Mouse (Mus musculus) spleen, adult 2 months (tissue): ENCODE measurements at regions not wholly inside any gene's neighbourhood (a gene's known extent, or its start where the extent isn't known, plus 50 kb on each side); places are given as distances from the start of the nearest gene placed in this dataset.

Source experiments
- DNase-seq, 2 experiments: peaks; one replicate each; pipeline versions ENCODE4 v3.0.0 to v3.0.0-alpha.2; 2012 to 2021; ENCODE audit warnings: low spot score in 2 of 2, low read depth in 1 of 2
- H3K27ac ChIP-seq: fragments of 200-500 bp; 2 replicates; pipeline ENCODE4 v1.5.1; 2012; ENCODE audit warnings: low read length, inconsistent platforms; ENCODE audit not compliant: insufficient read depth
- H3K27me3 ChIP-seq: fragments of 200-500 bp; 2 replicates; pipeline ENCODE4 v1.6.1; 2012; ENCODE audit warnings: mild to moderate bottlenecking, moderate library complexity, low read length, inconsistent platforms; ENCODE audit not compliant: control insufficient read depth, insufficient read depth
- H3K36me3 ChIP-seq: fragments of 200-500 bp; 2 replicates; pipeline ENCODE4 v1.6.1; 2012; ENCODE audit warnings: mild to moderate bottlenecking, low read length, inconsistent platforms; ENCODE audit not compliant: control insufficient read depth, insufficient read depth
- H3K4me1 ChIP-seq: fragments of 200-500 bp; 2 replicates; pipeline ENCODE4 v1.6.1; 2011; ENCODE audit warnings: inconsistent platforms; ENCODE audit not compliant: control insufficient read depth, insufficient read depth, insufficient read length
- H3K4me3 ChIP-seq: fragments of 200-500 bp; 2 replicates; pipeline ENCODE4 v1.5.1; 2011; ENCODE audit warnings: mild to moderate bottlenecking, inconsistent platforms; ENCODE audit not compliant: insufficient read depth, insufficient read length; ENCODE audit errors: extremely low read depth
- CTCF ChIP-seq: fragments of 200-500 bp; IDR thresholded peaks from 2 replicates; pipeline ENCODE4 v1.5.1; 2011; ENCODE audit warnings: mild to moderate bottlenecking, inconsistent platforms; ENCODE audit not compliant: insufficient read depth, insufficient read length, insufficient replicate concordance; ENCODE audit errors: extremely low read depth
- POLR2A ChIP-seq: fragments of 200-500 bp; IDR thresholded peaks from 2 replicates; pipeline ENCODE4 v1.6.1; 2011; ENCODE audit warnings: low read depth, low read length, inconsistent platforms
- WGBS: fragments of 180-500 bp; shearing (Covaris S2); methylation state at CpG from one replicate; pipeline ENCODE4 v1.1.7; 2018; 5-methylcytosine and 5-hydroxymethylcytosine counted together

DNA sequence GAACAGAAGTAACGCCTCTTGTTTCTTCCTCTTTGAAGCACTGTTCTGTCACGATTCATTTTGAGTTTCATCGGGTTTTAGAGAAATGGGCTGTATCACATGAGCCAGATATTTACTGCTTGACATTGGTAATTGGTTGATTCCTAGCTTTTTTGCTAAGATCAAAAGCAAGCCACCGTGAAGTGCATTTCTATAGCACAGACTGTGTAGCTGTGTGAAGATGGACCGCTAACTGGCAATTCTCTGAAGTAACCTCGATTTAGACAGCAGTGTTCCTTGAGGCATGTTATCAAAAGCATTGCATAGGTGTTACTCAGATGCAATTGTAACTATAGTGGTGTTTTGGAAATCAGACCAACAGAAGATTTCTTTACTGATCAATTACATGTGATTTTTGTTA, 64.1 kb upstream of the C1qtnf3 start:
- Histone ChIP-seq H3K27me3 (no peaks in the 10 kb centered on the region), H3K27ac (no peak overlapping the region), H3K4me3 (no peak overlapping the region), H3K36me3 (no peaks in the 10 kb centered on the region), H3K4me1 (no peaks in the 10 kb centered on the region)
- no peak for DNase-seq
- 93% methylated on average over 6 of the region's 6 CpGs for WGBS
- TF ChIP-seq CTCF, result no peak
- TF ChIP-seq POLR2A, result no peak

DNA sequence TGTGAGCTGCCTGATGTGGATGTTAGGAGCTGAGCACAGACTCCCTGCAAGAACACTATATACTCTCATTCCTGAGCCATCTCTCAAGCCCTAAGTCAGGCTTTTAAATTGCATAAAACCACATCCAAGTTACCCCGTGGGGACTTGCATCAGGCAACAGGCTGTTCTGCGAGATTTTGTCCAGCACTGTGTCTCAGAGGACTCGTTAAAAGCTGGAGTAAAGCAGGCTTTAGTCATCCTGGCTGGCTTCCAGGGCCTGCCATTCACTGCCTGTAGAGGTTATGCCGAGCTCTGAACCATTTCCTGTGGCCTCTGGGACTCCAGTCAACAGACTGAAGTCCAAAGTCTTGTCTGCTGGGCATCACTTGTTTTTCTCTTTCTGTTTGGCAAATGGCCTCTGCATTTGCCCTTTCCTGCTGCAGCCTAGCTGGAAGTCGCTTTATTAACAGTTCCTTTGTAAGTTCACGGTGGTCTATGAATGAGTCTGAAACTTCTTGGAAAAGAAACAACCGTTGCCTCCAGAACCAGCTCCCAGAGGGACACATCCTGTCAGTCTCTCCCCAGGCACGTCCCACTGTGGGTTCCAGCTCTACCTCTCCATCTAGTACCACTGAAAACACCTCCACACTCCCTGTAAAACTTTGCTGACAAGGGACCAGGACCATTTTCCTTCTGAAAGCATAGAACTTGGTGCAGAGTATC, 61.8 kb upstream of the C1qtnf3 start:
- H3K36me3 ChIP-seq, result no peaks in the 10 kb centered on the region
- no peak overlapping the region for H3K27ac ChIP-seq
- no peak overlapping the region for H3K4me3 ChIP-seq
- no peak for DNase-seq
- WGBS, result 22% methylated on average over 8 of the region's 8 CpGs
- no peak for TF ChIP-seq CTCF
- no peak for TF ChIP-seq POLR2A
- no peaks in the 10 kb centered on the region for H3K27me3 ChIP-seq
- H3K4me1 ChIP-seq, result no peaks in the 10 kb centered on the region

DNA sequence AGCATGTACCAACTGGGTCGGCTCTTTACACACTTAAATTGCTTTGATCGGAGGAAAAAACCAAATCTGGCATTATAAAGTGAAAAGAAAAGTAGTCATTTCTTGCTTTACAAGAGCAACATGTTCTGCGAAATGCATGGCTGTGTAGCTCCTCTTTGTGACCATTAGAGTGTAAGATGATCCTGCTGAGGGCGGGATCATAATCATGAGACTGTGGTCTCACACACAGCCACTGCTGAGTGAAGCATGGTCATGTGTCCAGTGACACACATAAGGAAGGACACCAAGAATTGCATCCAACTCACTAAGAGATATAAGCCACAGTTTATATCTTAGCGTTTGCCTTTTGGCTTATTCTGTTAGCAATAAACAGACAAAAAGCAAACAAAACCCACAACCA, 53.8 kb upstream of the C1qtnf3 start:
- Histone ChIP-seq H3K4me1 (no peaks in the 10 kb centered on the region), H3K27me3 (no peaks in the 10 kb centered on the region), H3K36me3 (no peaks in the 10 kb centered on the region), H3K27ac (no peak overlapping the region), H3K4me3 (no peak overlapping the region)
- no peak for TF ChIP-seq CTCF
- TF ChIP-seq POLR2A, result no peak
- 86% methylated on average over 5 of the region's 5 CpGs for WGBS
- DNase-seq, result no peak

DNA sequence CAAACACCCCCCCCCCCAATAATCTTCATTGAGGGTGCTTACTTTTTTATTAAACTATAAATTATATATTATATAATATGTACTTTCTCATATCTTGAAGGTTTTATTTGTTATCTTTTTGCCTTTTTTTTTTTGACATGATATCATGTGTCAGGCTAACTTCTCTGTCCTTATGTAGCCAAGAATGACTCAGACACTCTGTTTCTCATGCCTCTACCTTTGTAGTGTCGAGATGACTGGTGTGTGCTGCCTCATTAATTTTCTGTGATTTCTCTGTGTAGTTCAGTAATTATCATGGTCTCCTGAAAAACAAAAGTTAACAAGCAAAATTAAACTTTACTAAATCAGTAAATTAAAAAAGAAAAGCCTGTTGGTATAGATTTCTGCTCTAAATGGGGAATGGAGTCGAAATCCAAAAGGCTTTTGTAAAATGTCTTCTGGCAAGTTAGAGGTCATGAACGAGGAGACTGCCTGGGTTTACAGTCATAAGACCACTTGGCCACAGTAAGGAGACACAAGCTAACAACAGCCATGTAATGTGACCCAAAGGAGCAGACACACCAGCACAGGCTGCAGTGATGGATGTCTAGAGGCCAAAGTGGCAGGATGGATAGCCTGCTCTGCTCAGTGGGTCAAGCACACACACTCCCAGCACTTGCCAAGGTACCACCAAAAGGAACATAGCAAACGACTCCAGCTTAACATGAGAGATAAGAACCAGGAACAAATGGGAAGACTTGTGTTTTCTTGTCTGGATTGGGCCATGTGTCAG, 53.2 kb upstream of the C1qtnf3 start:
- no peak for TF ChIP-seq POLR2A
- no peak for TF ChIP-seq CTCF
- DNase-seq, result no peak
- WGBS, result 78% methylated on average over 4 of the region's 4 CpGs
- H3K4me3 ChIP-seq, result no peak overlapping the region
- H3K27ac ChIP-seq, result no peak overlapping the region
- no peaks in the 10 kb centered on the region for H3K36me3 ChIP-seq
- no peaks in the 10 kb centered on the region for H3K4me1 ChIP-seq
- H3K27me3 ChIP-seq, result no peaks in the 10 kb centered on the region

DNA sequence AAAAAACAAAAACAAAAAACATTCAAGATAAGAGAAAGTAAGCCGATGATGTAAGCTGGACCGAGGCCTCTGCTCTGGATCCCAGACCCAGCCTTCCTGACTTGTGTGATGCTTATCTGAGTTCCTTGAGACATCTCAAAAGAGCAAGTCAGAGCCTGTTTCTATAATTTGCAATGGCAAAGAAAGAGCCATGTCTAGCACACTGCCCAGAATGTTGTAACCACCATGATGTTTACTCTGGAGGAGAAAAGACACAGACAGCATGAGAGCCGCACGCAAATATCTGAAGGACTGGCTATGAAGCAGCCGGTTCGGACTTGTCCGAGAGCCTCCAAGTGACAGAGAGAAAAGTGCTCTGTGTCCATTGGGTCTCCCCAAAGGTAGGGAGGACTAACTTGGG, 52.2 kb upstream of the C1qtnf3 start:
- H3K36me3 ChIP-seq, result no peaks in the 10 kb centered on the region
- TF ChIP-seq POLR2A (no peak), CTCF (no peak)
- H3K4me1 ChIP-seq, result no peaks in the 10 kb centered on the region
- no peak for DNase-seq
- no peak overlapping the region for H3K27ac ChIP-seq
- no peak overlapping the region for H3K4me3 ChIP-seq
- H3K27me3 ChIP-seq, result no peaks in the 10 kb centered on the region
- WGBS, result 94% methylated on average over 7 of the region's 7 CpGs

DNA sequence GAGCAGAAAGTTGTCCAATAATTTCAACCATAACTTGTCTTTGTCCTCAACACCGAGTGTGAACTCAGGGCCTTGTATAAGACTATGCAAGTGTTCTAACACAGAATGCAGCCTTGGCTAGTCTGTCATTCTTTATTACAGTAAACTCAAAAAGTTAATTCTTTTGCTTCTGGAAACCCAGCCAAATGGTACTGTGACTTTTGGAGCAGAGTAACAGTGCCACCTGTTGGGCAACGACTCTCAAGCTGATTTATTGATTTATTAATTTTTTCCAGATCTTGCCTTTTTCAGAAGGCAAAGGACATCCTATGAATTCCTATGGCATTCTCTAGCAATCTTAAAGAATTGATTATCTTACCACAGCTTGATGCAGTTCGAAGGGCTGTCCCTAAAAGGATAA, 51.1 kb upstream of the C1qtnf3 start:
- WGBS, result 39% methylated on average over 3 of the region's 3 CpGs
- no peak for DNase-seq
- H3K27ac ChIP-seq, result no peak overlapping the region

DNA sequence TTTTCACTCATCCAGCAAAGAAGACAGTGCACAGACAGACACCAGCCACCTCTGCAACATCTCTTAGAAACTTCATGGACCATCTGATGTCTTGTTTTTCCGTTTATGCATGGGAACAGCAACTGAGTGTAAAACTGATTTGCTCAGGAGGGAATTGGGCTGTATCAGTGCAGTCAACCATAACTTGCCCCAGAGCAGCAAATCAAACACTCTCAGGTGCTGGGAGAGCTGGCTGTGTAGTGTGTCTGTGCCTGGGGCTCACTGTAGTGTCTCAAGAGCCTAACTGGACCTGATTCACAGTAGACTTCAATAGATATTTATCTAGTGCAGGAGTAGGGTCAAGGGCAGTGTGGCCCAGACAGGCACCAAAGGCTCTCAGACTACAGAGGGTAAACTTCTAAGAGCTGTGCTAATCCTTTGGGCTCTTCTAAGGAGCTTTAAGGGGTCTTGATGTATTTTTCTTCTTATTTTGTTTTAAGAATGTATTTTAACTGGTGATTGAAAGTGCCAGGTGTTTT, 50.3 kb upstream of the C1qtnf3 start:
- Histone ChIP-seq H3K4me1 (no peaks in the 10 kb centered on the region), H3K36me3 (no peaks in the 10 kb centered on the region), H3K27me3 (no peaks in the 10 kb centered on the region), H3K4me3 (no peak overlapping the region), H3K27ac (no peak overlapping the region)
- DNase-seq, result no peak
- no peak for TF ChIP-seq CTCF
- 50% methylated on average over 1 of the region's 1 CpGs for WGBS

More for the DNA sequence above, 51.1 kb upstream of the C1qtnf3 start:
- Histone ChIP-seq H3K4me3 (no peak overlapping the region), H3K27me3 (no peaks in the 10 kb centered on the region), H3K4me1 (no peaks in the 10 kb centered on the region), H3K36me3 (no peaks in the 10 kb centered on the region)
- TF ChIP-seq CTCF (no peak), POLR2A (no peak)
